Mouse (Mus musculus): Measurements from ENCODE around the gene 2310061I04Rik.

- no peak for TF ChIP-seq CTCF (IDR thresholded peaks at IDR 0.05; ENCODE audit: borderline replicate concordance, control insufficient read depth, extremely low read depth, insufficient read depth, low read length, poor library complexity)
- TF ChIP-seq POLR2A (IDR thresholded peaks at IDR 0.05; ENCODE audit: control insufficient read depth, extremely low read depth, insufficient read depth, low read length, poor library complexity) = no peak
These were observed 41.9 kb upstream of the 2310061I04Rik start for GRCm38 (mm10) chr17:35939108-35939507.

All from thymus, adult 2 months (tissue).